Mouse (Mus musculus): ENCODE data around the gene Kifc5b. TPM values are rescaled to one million over a fixed set of nuclear protein-coding genes. Genes with fewer than 3 reads are reported as not detected.

Gene Kifc5b
- polyA plus RNA-seq, 1 experiment from 2014 or later: 6.4 TPM

GRCm38 (mm10) chr17:26884995-26885926, 31.6 kb upstream of the Kifc5b start:
- H3K9ac ChIP-seq (ENCODE audit: low read length): peak overlapping the region; percentile 40
- no peaks in the 10 kb centered on the region for H3K27me3 ChIP-seq (ENCODE audit: control insufficient read depth, insufficient read depth, low read length)
- peak overlapping the region; percentile 42 for H3K4me3 ChIP-seq (replicated peaks; ENCODE audit: low read length)
- H3K4me1 ChIP-seq (ENCODE audit: control insufficient read depth, insufficient read depth, low read length): peaks cover 20% of the 10 kb centered on the region
- H3K4me2 ChIP-seq (ENCODE audit: low read depth, low read length): peak overlapping the region; percentile 73
- H3K36me3 ChIP-seq (ENCODE audit: control insufficient read depth, insufficient read depth, low read length): no peaks in the 10 kb centered on the region
- 17% methylated on average over 25 of the region's 25 CpGs for WGBS
- H3K9me3 ChIP-seq (replicated peaks; ENCODE audit: control insufficient read depth, low read length): no peaks in the 10 kb centered on the region
- H3K27ac ChIP-seq (ENCODE audit: low read length): peak overlapping the region; percentile 29; the same call in 1 of the 2 replicates
- ATAC-seq (ENCODE audit: insufficient read depth, low FRiP score): peak; percentile 70

- Histone ChIP-seq H3K4me1 (ENCODE audit: control insufficient read depth, insufficient read depth, low read length) (peaks cover 20% of the 10 kb centered on the region), H3K4me2 (ENCODE audit: low read depth, low read length) (peak overlapping the region; percentile 73), H3K4me3 (replicated peaks; ENCODE audit: low read length) (peak overlapping the region; percentile 42), H3K36me3 (ENCODE audit: control insufficient read depth, insufficient read depth, low read length) (no peaks in the 10 kb centered on the region), H3K9me3 (replicated peaks; ENCODE audit: control insufficient read depth, low read length) (no peaks in the 10 kb centered on the region), H3K27ac (ENCODE audit: low read length) (no peak overlapping the region), H3K27me3 (ENCODE audit: control insufficient read depth, insufficient read depth, low read length) (no peaks in the 10 kb centered on the region), H3K9ac (ENCODE audit: low read length) (peak overlapping the region; percentile 40; the same call in 1 of the 2 replicates)
- ATAC-seq (ENCODE audit: insufficient read depth, low FRiP score): peak; percentile 90
- 10% methylated on average over 30 of the region's 30 CpGs for WGBS
Observed at GRCm38 (mm10) chr17:26886047-26886749, 30.7 kb upstream of the Kifc5b start.

- no peaks in the 10 kb centered on the region for H3K9me3 ChIP-seq (replicated peaks; ENCODE audit: control insufficient read depth, low read length)
- H3K36me3 ChIP-seq (ENCODE audit: control insufficient read depth, insufficient read depth, low read length): no peaks in the 10 kb centered on the region
- H3K9ac ChIP-seq (ENCODE audit: low read length): no peak overlapping the region
- H3K4me3 ChIP-seq (replicated peaks; ENCODE audit: low read length): no peak overlapping the region
- no peak overlapping the region for H3K4me2 ChIP-seq (ENCODE audit: low read depth, low read length)
- peaks cover 20% of the 10 kb centered on the region for H3K4me1 ChIP-seq (ENCODE audit: control insufficient read depth, insufficient read depth, low read length)
- no peaks in the 10 kb centered on the region for H3K27me3 ChIP-seq (ENCODE audit: control insufficient read depth, insufficient read depth, low read length)
- H3K27ac ChIP-seq (ENCODE audit: low read length): no peak overlapping the region; the same call in 1 of the 2 replicates
- 20% methylated on average over 3 of the region's 3 CpGs for WGBS
- no peak for ATAC-seq (ENCODE audit: insufficient read depth, low FRiP score)
Observed at GRCm38 (mm10) chr17:26887926-26888325, 29.0 kb upstream of the Kifc5b start.

GRCm38 (mm10) chr17:26892635-26893375, 24.1 kb upstream of the Kifc5b start:
- Histone ChIP-seq H3K4me2 (ENCODE audit: low read depth, low read length) (peak overlapping the region; percentile 29), H3K27me3 (ENCODE audit: control insufficient read depth, insufficient read depth, low read length) (no peaks in the 10 kb centered on the region), H3K9ac (ENCODE audit: low read length) (0 out of 2 replicates have a peak overlapping the region, but pooled peaks have one; percentile 17), H3K36me3 (ENCODE audit: control insufficient read depth, insufficient read depth, low read length) (no peaks in the 10 kb centered on the region), H3K9me3 (replicated peaks; ENCODE audit: control insufficient read depth, low read length) (no peaks in the 10 kb centered on the region), H3K4me3 (replicated peaks; ENCODE audit: low read length) (peak overlapping the region; percentile 9; the same call in 1 of the 2 replicates), H3K4me1 (ENCODE audit: control insufficient read depth, insufficient read depth, low read length) (peaks cover 8% of the 10 kb centered on the region; the same call in 1 of the 2 replicates), H3K27ac (ENCODE audit: low read length) (peak overlapping the region; percentile 49)
- ATAC-seq (ENCODE audit: insufficient read depth, low FRiP score): peak; percentile 61; the same call in 1 of the 2 replicates
- 44% methylated on average over 16 of the region's 16 CpGs for WGBS

- Histone ChIP-seq H3K9me3 (replicated peaks; ENCODE audit: control insufficient read depth, low read length) (no peaks in the 10 kb centered on the region), H3K4me3 (replicated peaks; ENCODE audit: low read length) (no peak overlapping the region), H3K36me3 (ENCODE audit: control insufficient read depth, insufficient read depth, low read length) (no peaks in the 10 kb centered on the region), H3K4me2 (ENCODE audit: low read depth, low read length) (peak overlapping the region; percentile 29; the same call in 1 of the 2 replicates), H3K4me1 (ENCODE audit: control insufficient read depth, insufficient read depth, low read length) (0 out of 2 replicates have a peak, but pooled peaks cover 3% of the 10 kb centered on the region), H3K9ac (ENCODE audit: low read length) (peak overlapping the region; percentile 12; the same call in 1 of the 2 replicates), H3K27me3 (ENCODE audit: control insufficient read depth, insufficient read depth, low read length) (no peaks in the 10 kb centered on the region), H3K27ac (ENCODE audit: low read length) (peak overlapping the region; percentile 49; the same call in 1 of the 2 replicates)
- 63% methylated on average over 6 of the region's 6 CpGs for WGBS
- ATAC-seq (ENCODE audit: insufficient read depth, low FRiP score): no peak
Observed at GRCm38 (mm10) chr17:26893492-26893891, 23.4 kb upstream of the Kifc5b start.

GRCm38 (mm10) chr17:26894342-26894741, 22.5 kb upstream of the Kifc5b start:
- no peak overlapping the region for H3K4me3 ChIP-seq (replicated peaks; ENCODE audit: low read length)
- WGBS: 74% methylated on average over 6 of the region's 6 CpGs
- H3K9me3 ChIP-seq (replicated peaks; ENCODE audit: control insufficient read depth, low read length): no peaks in the 10 kb centered on the region
- no peaks in the 10 kb centered on the region for H3K27me3 ChIP-seq (ENCODE audit: control insufficient read depth, insufficient read depth, low read length)
- H3K9ac ChIP-seq (ENCODE audit: low read length): no peak overlapping the region
- no peaks in the 10 kb centered on the region for H3K36me3 ChIP-seq (ENCODE audit: control insufficient read depth, insufficient read depth, low read length)
- H3K4me1 ChIP-seq (ENCODE audit: control insufficient read depth, insufficient read depth, low read length): 0 out of 2 replicates have a peak, but pooled peaks cover 3% of the 10 kb centered on the region
- H3K27ac ChIP-seq (ENCODE audit: low read length): no peak overlapping the region
- no peak for ATAC-seq (ENCODE audit: insufficient read depth, low FRiP score)
- no peak overlapping the region for H3K4me2 ChIP-seq (ENCODE audit: low read depth, low read length)

- peak; percentile 25; the same call in 1 of the 2 replicates for ATAC-seq (ENCODE audit: insufficient read depth, low FRiP score)
- Histone ChIP-seq H3K4me1 (ENCODE audit: control insufficient read depth, insufficient read depth, low read length) (0 out of 2 replicates have a peak, but pooled peaks cover 3% of the 10 kb centered on the region), H3K4me3 (replicated peaks; ENCODE audit: low read length) (no peak overlapping the region), H3K27ac (ENCODE audit: low read length) (no peak overlapping the region), H3K9me3 (replicated peaks; ENCODE audit: control insufficient read depth, low read length) (no peaks in the 10 kb centered on the region), H3K27me3 (ENCODE audit: control insufficient read depth, insufficient read depth, low read length) (no peaks in the 10 kb centered on the region), H3K9ac (ENCODE audit: low read length) (no peak overlapping the region), H3K4me2 (ENCODE audit: low read depth, low read length) (no peak overlapping the region), H3K36me3 (ENCODE audit: control insufficient read depth, insufficient read depth, low read length) (no peaks in the 10 kb centered on the region)
- 14% methylated on average over 10 of the region's 10 CpGs for WGBS
Observed at GRCm38 (mm10) chr17:26895578-26895977, 21.3 kb upstream of the Kifc5b start.

- Histone ChIP-seq H3K4me2 (ENCODE audit: low read depth, low read length) (no peak overlapping the region), H3K27ac (ENCODE audit: low read length) (no peak overlapping the region), H3K9ac (ENCODE audit: low read length) (no peak overlapping the region), H3K36me3 (ENCODE audit: control insufficient read depth, insufficient read depth, low read length) (no peaks in the 10 kb centered on the region), H3K9me3 (replicated peaks; ENCODE audit: control insufficient read depth, low read length) (no peaks in the 10 kb centered on the region), H3K4me3 (replicated peaks; ENCODE audit: low read length) (no peak overlapping the region), H3K27me3 (ENCODE audit: control insufficient read depth, insufficient read depth, low read length) (no peaks in the 10 kb centered on the region), H3K4me1 (ENCODE audit: control insufficient read depth, insufficient read depth, low read length) (no peaks in the 10 kb centered on the region)
- ATAC-seq (ENCODE audit: insufficient read depth, low FRiP score): no peak
- 77% methylated on average over 6 of the region's 6 CpGs for whole genome bisulfite sequencing
Observed at GRCm38 (mm10) chr17:26900916-26901315, 16.0 kb upstream of the Kifc5b start.
